27 mouse cellular contexts compared by ENCODE assay signal in the genomic region with DNA sequence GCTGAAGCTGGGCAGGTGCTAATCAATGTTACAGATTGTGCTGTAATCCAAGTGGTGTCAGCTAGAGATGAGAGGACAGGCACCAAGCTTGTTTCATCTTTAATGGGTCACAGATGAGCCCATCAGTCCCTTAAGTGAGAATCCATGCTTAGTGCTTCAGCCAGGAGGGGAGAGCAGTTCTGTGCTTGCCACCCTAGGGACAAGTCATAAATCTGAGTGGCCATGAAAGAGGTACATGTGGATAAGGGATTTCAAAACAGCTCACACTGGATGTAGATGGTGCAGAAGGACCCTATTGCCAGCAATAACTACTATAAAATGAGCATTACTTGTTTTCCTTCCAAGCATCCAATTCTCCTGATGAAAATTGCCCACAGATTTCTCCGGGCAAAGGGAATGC.
"Had no signal": no experiment of that assay in that cellular context is flagged by ENCODE, and none has a peak within 500 bp of the region (broad histone marks: within the 10 kb centered on the region; RNA-seq: fewer than 3 reads in every experiment).

No protein-coding gene starts in this region.

- H3K4me1 ChIP-seq: embryonic facial prominence, embryonic 12.5 days; embryonic facial prominence, embryonic 15.5 days had no signal

- H3K4me3 ChIP-seq: embryonic facial prominence, embryonic 10.5 days; embryonic facial prominence, embryonic 12.5 days; embryonic facial prominence, embryonic 13.5 days; embryonic facial prominence, embryonic 15.5 days; erythroblast, embryonic 14.5 days; forebrain, embryonic 10.5 days; forebrain, embryonic 12.5 days; forebrain, embryonic 13.5 days; forebrain, embryonic 15.5 days; gastrocnemius, adult 2 months; heart, adult 2 months had no signal

- ATAC-seq: forebrain, embryonic 13.5 days; forebrain, embryonic 14.5 days; forebrain, embryonic 15.5 days; forebrain, embryonic 16.5 days; forebrain, postnatal 0 days had no signal

- H3K4me2 ChIP-seq: embryonic facial prominence, embryonic 12.5 days; embryonic facial prominence, embryonic 13.5 days; embryonic facial prominence, embryonic 15.5 days; forebrain, embryonic 12.5 days; forebrain, embryonic 13.5 days; forebrain, embryonic 15.5 days had no signal

- H3K27me3 ChIP-seq: embryonic facial prominence, embryonic 12.5 days; embryonic facial prominence, embryonic 13.5 days; embryonic facial prominence, embryonic 15.5 days; forebrain, embryonic 12.5 days; forebrain, embryonic 13.5 days; forebrain, embryonic 15.5 days had no signal

- H3K9me3 ChIP-seq: embryonic facial prominence, embryonic 10.5 days; embryonic facial prominence, embryonic 12.5 days; embryonic facial prominence, embryonic 13.5 days; embryonic facial prominence, embryonic 15.5 days; forebrain, embryonic 10.5 days; forebrain, embryonic 12.5 days; forebrain, embryonic 13.5 days; forebrain, embryonic 15.5 days had no signal

- H3K36me3 ChIP-seq: embryonic facial prominence, embryonic 10.5 days; embryonic facial prominence, embryonic 12.5 days; embryonic facial prominence, embryonic 13.5 days; embryonic facial prominence, embryonic 15.5 days; forebrain, embryonic 10.5 days; forebrain, embryonic 12.5 days; forebrain, embryonic 15.5 days had no signal

- H3K27ac ChIP-seq: embryonic facial prominence, embryonic 10.5 days; embryonic facial prominence, embryonic 12.5 days; embryonic facial prominence, embryonic 13.5 days; embryonic facial prominence, embryonic 15.5 days; forebrain, embryonic 10.5 days; forebrain, embryonic 12.5 days; forebrain, embryonic 13.5 days; forebrain, embryonic 15.5 days; gastrocnemius, adult 2 months; heart, adult 2 months had no signal

- DNase-seq: cerebellum, adult 8-10 months; cerebellum, adult 9-10 months; cerebellum, adult 9-11 months; cerebellum, postnatal 10 days; cerebellum, postnatal 14 days; cerebellum, postnatal 25 days; cerebellum, postnatal 36 days; embryo, embryonic 11 days; forebrain, postnatal 0 days; gastrocnemius, adult 2 months; gastrocnemius, postnatal 10 days; gastrocnemius, postnatal 14 days; gastrocnemius, postnatal 25 days; gastrocnemius, postnatal 36 days; heart, adult 18-20 months; heart, adult 2 months had no signal

- H3K9ac ChIP-seq: embryonic facial prominence, embryonic 12.5 days; embryonic facial prominence, embryonic 13.5 days; embryonic facial prominence, embryonic 15.5 days; forebrain, embryonic 12.5 days; forebrain, embryonic 13.5 days; forebrain, embryonic 15.5 days; forebrain, postnatal 0 days had no signal
